Comparison of ENCODE assay signal across 8 mouse cellular contexts in the genomic region with DNA sequence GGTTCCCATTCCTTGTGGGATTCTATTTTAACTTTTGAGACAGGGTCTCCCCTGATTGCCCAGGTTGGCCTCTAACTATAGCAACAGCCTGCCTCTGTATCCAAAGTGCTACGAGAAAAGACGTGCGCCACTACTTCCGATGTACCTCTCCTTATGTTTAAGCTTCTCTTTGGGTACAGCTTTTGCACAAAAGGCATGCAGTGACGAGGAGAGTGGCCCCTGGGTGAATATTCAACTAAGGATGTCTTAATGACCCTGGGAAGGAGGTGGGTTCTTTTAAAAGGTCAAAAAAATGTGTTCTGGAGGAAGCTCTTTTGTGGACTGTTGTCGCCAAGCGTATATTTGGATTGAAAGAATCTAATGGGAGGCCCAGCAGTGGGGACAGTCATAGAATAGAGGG. TPM values are rescaled to one million over a fixed set of nuclear protein-coding genes. Genes with fewer than 3 reads are reported as not detected.
DNase-seq lines count a peak whose midpoint lies in the region; ATAC-seq and TF ChIP-seq lines count a peak whose summit lies in the region.

No protein-coding gene starts in this region.

- H3K4me1 ChIP-seq in hindbrain, postnatal 0 days (ENCODE audit: insufficient read depth, low read length) = peaks cover 15% of the 10 kb centered on the region
- peaks cover 36% of the 10 kb centered on the region for H3K4me1 ChIP-seq in liver, postnatal 0 days (ENCODE audit: insufficient read depth)

- peak overlapping the region; percentile 88 for H3K9ac ChIP-seq in hindbrain, postnatal 0 days (replicated peaks; ENCODE audit: low read length)
- H3K9ac ChIP-seq in liver, postnatal 0 days (replicated peaks) = peak overlapping the region; percentile 95

- peak overlapping the region; percentile 99 for H3K27ac ChIP-seq in layer of hippocampus, adult 2 months
- H3K27ac ChIP-seq in hindbrain, postnatal 0 days = peak overlapping the region; percentile 98
- H3K27ac ChIP-seq in liver, postnatal 0 days (ENCODE audit: low read depth) = peak overlapping the region; percentile 98

- H3K9me3 ChIP-seq in hindbrain, postnatal 0 days (ENCODE audit: low read length) = no peaks in the 10 kb centered on the region
- no peaks in the 10 kb centered on the region for H3K9me3 ChIP-seq in liver, postnatal 0 days (ENCODE audit: low read length)

- 41% methylated on average over 7 of the region's 7 CpGs for WGBS in hindbrain, postnatal 0 days
- 43% methylated on average over 7 of the region's 7 CpGs for WGBS in liver, postnatal 0 days (ENCODE audit: insufficient replicate concordance)

- no peak for TF ChIP-seq CTCF in layer of hippocampus, adult 2 months (conservative IDR thresholded peaks at IDR 0.05)
- TF ChIP-seq CTCF in hindbrain, postnatal 0 days (IDR thresholded peaks at IDR 0.05; ENCODE audit: low read depth) = no peak
- no peak for TF ChIP-seq CTCF in liver, postnatal 0 days (IDR thresholded peaks at IDR 0.05; ENCODE audit: low read depth)

- H3K36me3 ChIP-seq in hindbrain, postnatal 0 days (ENCODE audit: insufficient read depth, low read length) = no peaks in the 10 kb centered on the region
- H3K36me3 ChIP-seq in liver, postnatal 0 days (replicated peaks; ENCODE audit: insufficient read depth, low read length) = no peaks in the 10 kb centered on the region

- no peak for TF ChIP-seq EP300 in liver, postnatal 0 days (IDR thresholded peaks at IDR 0.05; ENCODE audit: low read depth)

- H3K4me3 ChIP-seq in layer of hippocampus, adult 2 months = peak overlapping the region; percentile 81
- H3K4me3 ChIP-seq in hindbrain, postnatal 0 days (ENCODE audit: low read length) = peak overlapping the region; percentile 53
- H3K4me3 ChIP-seq in liver, postnatal 0 days (ENCODE audit: low read depth, low read length) = peak overlapping the region; percentile 92

- DNase-seq in layer of hippocampus, adult 2 months (ENCODE audit: low spot score in 2 of 2) = no peak
- DNase-seq in layer of hippocampus, adult 9-10 months (ENCODE audit: low spot score) = no peak
- peak; percentile 25 to 43 for DNase-seq in cerebellum, postnatal 14 days
- DNase-seq in hindbrain, postnatal 0 days (ENCODE audit: low spot score) = no peak
- no peak for DNase-seq in liver, postnatal 0 days
- no peak for DNase-seq in right cerebral cortex, postnatal 25 days
- no peak for DNase-seq in right cerebral cortex, postnatal 36 days (ENCODE audit: low spot score in 2 of 2)
- DNase-seq in right cerebral cortex, postnatal 14 days = no peak

- H3K27me3 ChIP-seq in hindbrain, postnatal 0 days (ENCODE audit: insufficient read depth, low read length) = no peaks in the 10 kb centered on the region
- no peaks in the 10 kb centered on the region for H3K27me3 ChIP-seq in liver, postnatal 0 days (ENCODE audit: insufficient read depth, low read length)

- H3K4me2 ChIP-seq in hindbrain, postnatal 0 days (ENCODE audit: low read depth, low read length) = peak overlapping the region; percentile 88
- H3K4me2 ChIP-seq in liver, postnatal 0 days (ENCODE audit: low read depth, low read length) = peak overlapping the region; percentile 96

- ATAC-seq in hindbrain, postnatal 0 days = no peak
- no peak for ATAC-seq in liver, postnatal 0 days

RNA-seq across cellular contexts. Expression of a gene that starts 38.2 kb away (rescaled TPM):
- 100 to 1,000 TPM; 478 to 491 TPM for total RNA-seq in layer of hippocampus, adult 2 months (2021)
- 619 and 723 TPM in 2 replicates for total RNA-seq in hindbrain, postnatal 0 days (2014; rRNA removed)
- polyA plus RNA-seq in hindbrain, postnatal 0 days (2015; fragmentation: Nextera tagmentation; extraction: Ambion mirVana) = 1,399 and 1,474 TPM in 2 replicates
- 750 and 799 TPM in 2 replicates for polyA plus RNA-seq in liver, postnatal 0 days (2015; fragmentation: Nextera tagmentation; extraction: Ambion mirVana)

Comparison
In these comparisons a context has a peak if more than half of its experiments do, and no peak if none do; other contexts are left out.
1. DNase-seq: peak in cerebellum, postnatal 14 days (2 of 2); none in layer of hippocampus, adult 2 months (0 of 2), layer of hippocampus, adult 9-10 months (single experiment), hindbrain, postnatal 0 days (single experiment), liver, postnatal 0 days (single experiment), right cerebral cortex, postnatal 25 days (single experiment), right cerebral cortex, postnatal 36 days (0 of 2) and right cerebral cortex, postnatal 14 days (single experiment).
2. Peak in every context shown above with its lines, with median percentiles within 50 percentile points of each other: H3K27ac ChIP-seq and H3K4me3 ChIP-seq.